Mouse (Mus musculus): ENCODE results near the gene Vwce. TPM values are rescaled to one million over a fixed set of nuclear protein-coding genes. Genes with fewer than 3 reads are reported as not detected.

Vwce gene
- polyA plus RNA-seq, 1 experiment from 2014 or later, result 0.95 TPM

DNA sequence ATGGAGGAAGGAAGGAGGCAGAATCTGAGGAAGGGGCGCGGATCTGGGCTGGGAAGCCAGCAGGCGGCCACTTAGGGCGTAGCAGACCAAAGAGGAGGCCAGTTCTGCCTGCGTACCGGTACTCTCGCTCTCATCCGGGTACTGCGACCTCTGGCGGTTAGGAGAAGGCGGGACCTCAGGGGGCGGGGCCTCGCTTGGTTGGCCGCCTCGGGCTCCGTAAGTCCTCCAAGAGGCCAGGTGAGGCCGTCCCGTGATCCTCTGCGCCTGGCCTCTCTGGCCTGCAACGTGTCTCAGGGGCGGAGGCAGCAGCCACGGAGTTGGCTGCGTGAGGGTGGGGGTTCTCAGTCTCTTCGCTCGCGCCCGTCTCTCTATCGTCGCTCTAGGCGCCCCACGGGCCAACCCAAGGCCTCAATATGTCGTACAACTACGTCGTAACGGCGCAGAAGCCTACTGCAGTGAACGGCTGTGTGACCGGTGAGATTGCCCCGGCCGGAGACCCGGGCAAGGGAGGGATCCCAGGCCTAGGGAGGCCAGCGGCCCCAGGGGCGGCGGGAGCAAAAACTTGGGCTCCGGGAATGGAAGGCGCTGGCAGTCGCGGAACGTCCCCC is 28.6 kb upstream of the Vwce start, which contains the start of the genes Ddb1 and Tkfc:
TSS of gene Ddb1 (plus strand) at position 35 of the 608 bp plus-strand sequence.
TSS of gene Tkfc (minus strand) at position 362 of the 608 bp plus-strand sequence.
- Histone ChIP-seq H3K36me3 (peaks cover 39% of the 10 kb centered on the region), H3K27me3 (ENCODE audit: low read depth, poor library complexity, severe bottlenecking) (no peaks in the 10 kb centered on the region), H3K4me1 (peaks cover 45% of the 10 kb centered on the region), H3K4me3 (peak within 1 kb of the TSS; percentile 82), H3K9me3 (replicated peaks) (no peaks in the 10 kb centered on the region), H3K27ac (replicated peaks) (peak within 1 kb of the TSS; percentile 95)
- WGBS, result under 1% methylated on average over 49 of the region's 49 CpGs
- DNase-seq (ENCODE audit: low spot score), result peak; percentile 99

DNA sequence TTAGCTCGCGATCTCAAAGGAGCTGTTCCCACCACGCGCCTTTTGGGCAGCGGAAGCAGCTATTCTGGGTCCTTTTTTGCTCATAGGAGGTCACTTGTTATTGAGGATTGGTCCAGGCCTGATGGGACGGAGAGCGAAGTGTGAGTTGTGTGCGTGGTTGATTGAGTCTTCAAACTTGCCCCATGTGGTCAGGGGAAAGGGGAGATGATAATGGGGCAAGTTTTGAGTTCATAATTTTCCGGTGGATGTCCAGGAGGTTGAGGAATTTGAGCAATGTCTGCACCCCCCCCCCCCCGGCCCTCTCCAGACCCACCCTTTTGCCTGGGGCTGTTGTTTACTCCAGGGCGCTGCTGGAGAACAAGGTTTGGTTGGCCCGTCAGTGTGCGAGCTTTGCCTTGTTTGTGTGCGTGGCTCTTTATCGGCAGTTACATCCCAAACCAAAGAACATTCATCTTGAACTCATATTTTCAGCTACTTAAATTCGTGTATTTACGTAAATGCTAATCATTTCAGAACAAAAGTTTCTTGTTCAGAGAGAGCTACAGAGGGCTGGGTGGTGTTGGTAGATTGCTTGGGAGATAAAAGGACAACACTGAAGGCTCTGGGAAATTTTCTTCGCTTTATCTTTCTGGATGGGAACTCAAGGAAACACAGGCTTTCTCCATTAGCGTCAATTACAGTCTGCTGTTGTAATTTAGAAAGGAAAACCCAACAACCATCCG is 28.0 kb upstream of the Vwce start:
- DNase-seq (ENCODE audit: low spot score), result no peak
- 9% methylated on average over 20 of the region's 20 CpGs for WGBS

DNA sequence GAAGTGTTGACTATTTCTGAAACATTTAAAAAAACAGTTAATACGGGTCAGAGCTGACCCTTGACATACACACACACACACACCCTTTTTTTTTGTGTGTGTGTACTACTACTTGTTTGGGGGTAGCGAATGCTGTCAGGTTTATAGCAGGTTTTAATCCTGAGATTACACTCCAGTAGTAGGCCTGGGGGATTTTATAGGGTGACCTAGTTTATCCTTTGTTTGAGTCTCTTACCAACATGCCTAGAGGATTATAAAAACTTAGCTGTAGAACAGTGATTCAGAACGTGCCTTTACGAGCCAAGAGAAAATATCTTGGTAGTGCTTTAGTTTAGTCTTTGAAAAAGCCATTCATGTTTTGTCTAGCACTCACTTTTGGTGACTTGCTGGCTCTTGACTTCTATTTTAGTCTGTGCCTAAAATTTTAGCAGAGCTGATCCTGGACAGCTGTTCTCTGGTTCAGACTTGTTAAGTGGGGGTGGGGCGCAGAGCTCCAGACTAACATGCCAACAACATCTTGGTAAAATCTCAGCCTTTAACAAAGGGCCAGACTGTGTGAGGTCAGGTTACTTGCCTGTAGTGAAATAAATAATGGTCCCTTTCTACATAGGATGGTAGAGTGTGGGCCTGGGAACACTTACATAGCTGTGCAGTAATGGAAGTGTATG is 25.3 kb upstream of the Vwce start:
- no peak for DNase-seq (ENCODE audit: low spot score)
- H3K4me1 ChIP-seq, result peaks cover 27% of the 10 kb centered on the region
- H3K27ac ChIP-seq (replicated peaks), result no peak overlapping the region
- H3K9me3 ChIP-seq (replicated peaks), result no peaks in the 10 kb centered on the region
- 91% methylated on average over 5 of the region's 5 CpGs for WGBS
- peaks cover 70% of the 10 kb centered on the region for H3K36me3 ChIP-seq
- H3K27me3 ChIP-seq (ENCODE audit: low read depth, poor library complexity, severe bottlenecking), result no peaks in the 10 kb centered on the region
- H3K4me3 ChIP-seq, result no peak overlapping the region

More for the DNA sequence above, 28.0 kb upstream of the Vwce start:
- H3K27ac ChIP-seq (replicated peaks), result peak overlapping the region; percentile 95
- no peaks in the 10 kb centered on the region for H3K9me3 ChIP-seq (replicated peaks)
- H3K4me3 ChIP-seq, result peak overlapping the region; percentile 82
- H3K27me3 ChIP-seq (ENCODE audit: low read depth, poor library complexity, severe bottlenecking), result no peaks in the 10 kb centered on the region
- peaks cover 43% of the 10 kb centered on the region for H3K36me3 ChIP-seq
- peaks cover 45% of the 10 kb centered on the region for H3K4me1 ChIP-seq

GRCm38 (mm10) chr19:10634872-10635318 is 882 bp downstream of the Vwce start:
- H3K4me1 ChIP-seq, result peaks cover 18% of the 10 kb centered on the region
- H3K9me3 ChIP-seq (replicated peaks), result no peaks in the 10 kb centered on the region
- H3K27me3 ChIP-seq (ENCODE audit: low read depth, poor library complexity, severe bottlenecking), result peaks cover 31% of the 10 kb centered on the region
- H3K36me3 ChIP-seq, result peaks cover 25% of the 10 kb centered on the region
- peak overlapping the region; percentile 82 for H3K27ac ChIP-seq (replicated peaks)
- H3K4me3 ChIP-seq, result peak overlapping the region; percentile 61
- peak; percentile 62 for DNase-seq (ENCODE audit: low spot score)
- 3% methylated on average over 21 of the region's 21 CpGs for WGBS

DNA sequence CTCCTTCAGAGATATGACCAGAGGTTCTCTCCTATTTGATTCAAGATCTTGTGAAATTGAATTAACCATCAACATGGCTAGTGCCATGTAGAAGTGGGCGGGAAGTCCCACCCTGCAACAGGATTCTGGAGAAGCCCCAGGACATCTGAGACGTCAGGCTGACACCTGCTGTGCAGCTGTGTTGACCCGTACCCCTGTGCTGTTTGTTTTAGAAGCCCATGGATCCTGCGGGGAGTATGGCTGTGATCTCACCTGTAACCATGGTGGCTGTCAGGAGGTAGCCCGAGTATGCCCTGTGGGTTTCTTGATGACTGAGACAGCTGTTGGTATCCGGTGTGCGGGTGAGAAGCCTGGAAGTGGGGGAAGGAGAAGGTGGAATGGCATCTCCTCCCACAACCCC is 3.8 kb downstream of the Vwce start:
- peaks cover 18% of the 10 kb centered on the region for H3K4me1 ChIP-seq
- no peaks in the 10 kb centered on the region for H3K9me3 ChIP-seq (replicated peaks)
- no peak overlapping the region for H3K4me3 ChIP-seq
- 68% methylated on average over 7 of the region's 7 CpGs for WGBS
- H3K36me3 ChIP-seq, result no peaks in the 10 kb centered on the region
- no peak overlapping the region for H3K27ac ChIP-seq (replicated peaks)
- H3K27me3 ChIP-seq (ENCODE audit: low read depth, poor library complexity, severe bottlenecking), result peaks cover 29% of the 10 kb centered on the region
- DNase-seq (ENCODE audit: low spot score), result no peak

GRCm38 (mm10) chr19:10640080-10640479 is 6.1 kb downstream of the Vwce start:
- Histone ChIP-seq H3K27me3 (ENCODE audit: low read depth, poor library complexity, severe bottlenecking) (peaks cover 12% of the 10 kb centered on the region), H3K4me3 (no peak overlapping the region), H3K4me1 (peaks cover 3% of the 10 kb centered on the region), H3K27ac (replicated peaks) (no peak overlapping the region), H3K36me3 (no peaks in the 10 kb centered on the region), H3K9me3 (replicated peaks) (no peaks in the 10 kb centered on the region)
- 29% methylated on average over 5 of the region's 5 CpGs for WGBS
- no peak for DNase-seq (ENCODE audit: low spot score)

DNA sequence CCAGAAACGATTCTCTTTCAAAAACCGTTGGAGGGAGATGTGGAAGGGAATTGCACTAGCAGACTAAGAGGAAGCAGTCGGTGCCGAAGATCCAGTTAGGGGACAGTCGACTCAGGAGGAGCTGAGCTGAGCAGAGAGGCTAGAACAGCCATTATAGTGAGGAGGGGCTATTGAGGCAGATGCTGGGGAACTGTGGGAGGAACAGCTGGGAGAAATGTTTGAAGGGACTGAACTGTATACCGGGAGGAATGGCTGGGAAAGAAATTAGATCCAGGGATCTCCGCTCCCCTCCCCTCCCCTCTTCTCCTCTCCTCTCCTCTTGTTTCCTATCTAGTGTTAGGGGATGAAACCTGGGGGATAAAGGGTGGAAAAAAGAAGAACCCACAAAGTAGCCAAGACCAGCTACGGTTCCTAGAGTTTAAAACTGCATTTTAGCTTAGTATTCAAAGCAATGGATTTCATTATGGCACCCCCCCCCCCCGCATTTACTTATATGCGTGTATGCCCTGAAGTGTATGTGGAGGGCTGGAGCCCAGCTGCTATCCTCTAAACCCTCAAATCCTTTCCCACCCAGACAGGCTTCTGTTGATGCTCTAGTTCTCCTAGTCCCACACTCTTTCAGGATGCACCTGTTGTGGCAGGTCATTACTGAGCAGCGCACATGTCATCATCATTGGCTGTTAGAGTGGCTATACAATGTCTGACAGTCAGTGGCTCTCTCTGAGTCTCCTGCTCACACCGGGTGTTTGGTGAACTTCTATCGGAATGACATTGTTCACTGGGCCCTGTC is 6.8 kb downstream of the Vwce start:
- Histone ChIP-seq H3K4me3 (no peak overlapping the region), H3K27ac (replicated peaks) (no peak overlapping the region), H3K36me3 (no peaks in the 10 kb centered on the region), H3K9me3 (replicated peaks) (no peaks in the 10 kb centered on the region), H3K27me3 (ENCODE audit: low read depth, poor library complexity, severe bottlenecking) (peaks cover 5% of the 10 kb centered on the region), H3K4me1 (no peaks in the 10 kb centered on the region)
- DNase-seq (ENCODE audit: low spot score), result no peak
- WGBS, result 58% methylated on average over 13 of the region's 13 CpGs

GRCm38 (mm10) chr19:10645616-10646015 is 11.6 kb downstream of the Vwce start:
- no peaks in the 10 kb centered on the region for H3K4me1 ChIP-seq
- H3K27ac ChIP-seq (replicated peaks), result no peak overlapping the region
- H3K36me3 ChIP-seq, result no peaks in the 10 kb centered on the region
- WGBS, result 90% methylated on average over 2 of the region's 2 CpGs
- no peaks in the 10 kb centered on the region for H3K27me3 ChIP-seq (ENCODE audit: low read depth, poor library complexity, severe bottlenecking)
- no peak for DNase-seq (ENCODE audit: low spot score)
- H3K9me3 ChIP-seq (replicated peaks), result no peaks in the 10 kb centered on the region
- no peak overlapping the region for H3K4me3 ChIP-seq

DNA sequence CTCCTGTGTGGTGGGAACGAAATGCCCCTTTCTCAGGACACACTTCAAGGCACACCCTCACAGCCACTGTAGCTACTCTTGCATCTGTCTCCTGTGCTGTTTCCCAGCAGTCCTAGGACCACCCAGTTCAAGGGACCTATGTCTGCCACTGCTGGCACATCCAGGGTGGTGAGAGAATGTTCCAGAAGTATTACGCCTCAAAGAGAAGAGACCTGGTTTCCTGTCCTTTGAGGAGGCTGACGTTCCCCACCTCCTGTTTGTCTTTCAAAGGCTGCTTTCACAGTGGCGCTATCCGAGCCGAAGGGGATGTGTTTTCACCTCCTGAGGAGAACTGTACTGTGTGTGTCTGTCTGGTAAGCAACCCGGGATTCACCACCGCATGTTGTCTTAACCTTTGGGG is 14.1 kb downstream of the Vwce start:
- no peak overlapping the region for H3K4me3 ChIP-seq
- H3K36me3 ChIP-seq, result no peaks in the 10 kb centered on the region
- H3K27me3 ChIP-seq (ENCODE audit: low read depth, poor library complexity, severe bottlenecking), result no peaks in the 10 kb centered on the region
- no peak overlapping the region for H3K27ac ChIP-seq (replicated peaks)
- WGBS, result 78% methylated on average over 8 of the region's 8 CpGs
- H3K9me3 ChIP-seq (replicated peaks), result no peaks in the 10 kb centered on the region
- no peaks in the 10 kb centered on the region for H3K4me1 ChIP-seq
- DNase-seq (ENCODE audit: low spot score), result no peak

DNA sequence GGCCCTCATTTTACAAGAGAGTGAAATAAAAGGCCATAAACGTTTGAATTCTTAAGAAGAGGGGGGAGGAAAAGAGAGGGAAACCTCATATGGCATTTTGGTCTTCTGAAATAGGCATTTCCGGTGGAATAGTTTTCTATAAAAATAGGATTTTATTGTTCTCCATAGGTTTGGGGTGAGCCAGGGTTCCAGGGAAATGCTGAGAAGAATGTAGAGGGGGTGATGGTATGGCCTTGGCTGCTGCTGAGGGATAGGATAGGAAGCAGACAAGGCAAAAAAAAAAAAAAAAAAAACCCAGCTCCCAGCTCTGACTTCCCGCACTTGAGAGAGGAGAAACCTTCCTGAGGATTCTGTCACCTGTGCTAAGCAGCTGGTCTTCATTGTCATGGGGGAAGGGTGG is 22.0 kb downstream of the Vwce start:
- no peaks in the 10 kb centered on the region for H3K27me3 ChIP-seq (ENCODE audit: low read depth, poor library complexity, severe bottlenecking)
- no peak for DNase-seq (ENCODE audit: low spot score)
- no peak overlapping the region for H3K4me3 ChIP-seq
- H3K36me3 ChIP-seq, result no peaks in the 10 kb centered on the region
- H3K4me1 ChIP-seq, result peaks cover 3% of the 10 kb centered on the region; the same call in 1 of the 2 replicates
- 68% methylated on average over 3 of the region's 3 CpGs for WGBS
- no peak overlapping the region for H3K27ac ChIP-seq (replicated peaks)
- H3K9me3 ChIP-seq (replicated peaks), result no peaks in the 10 kb centered on the region

DNA sequence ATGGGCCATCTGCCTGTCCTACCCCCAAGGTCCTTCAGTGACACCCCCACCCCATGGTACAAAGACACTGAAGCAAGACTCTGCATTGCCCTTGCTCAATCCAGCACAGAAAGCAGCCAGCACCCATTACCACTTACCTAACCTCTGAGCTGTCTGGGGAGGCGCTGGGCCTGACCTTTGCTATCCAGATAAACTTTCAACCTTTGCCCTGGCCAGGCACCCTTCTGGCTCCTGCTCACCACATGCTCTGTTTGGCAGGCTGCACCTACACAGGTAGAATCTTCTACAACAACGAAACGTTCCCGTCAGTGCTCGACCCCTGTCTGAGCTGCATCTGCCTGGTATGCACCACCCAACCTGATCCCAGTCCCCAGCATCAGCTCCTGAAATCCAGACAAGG is 23.7 kb downstream of the Vwce start:
- no peak for DNase-seq (ENCODE audit: low spot score)

GRCm38 (mm10) chr19:10658406-10658805 is 24.4 kb downstream of the Vwce start:
- no peaks in the 10 kb centered on the region for H3K27me3 ChIP-seq (ENCODE audit: low read depth, poor library complexity, severe bottlenecking)
- no peak overlapping the region for H3K27ac ChIP-seq (replicated peaks)
- peaks cover 3% of the 10 kb centered on the region; the same call in 1 of the 2 replicates for H3K4me1 ChIP-seq
- H3K36me3 ChIP-seq, result no peaks in the 10 kb centered on the region
- H3K9me3 ChIP-seq (replicated peaks), result no peaks in the 10 kb centered on the region
- WGBS, result 83% methylated on average over 2 of the region's 2 CpGs
- DNase-seq (ENCODE audit: low spot score), result no peak
- no peak overlapping the region for H3K4me3 ChIP-seq

More for the DNA sequence above, 23.7 kb downstream of the Vwce start:
- Histone ChIP-seq H3K9me3 (replicated peaks) (no peaks in the 10 kb centered on the region), H3K27me3 (ENCODE audit: low read depth, poor library complexity, severe bottlenecking) (no peaks in the 10 kb centered on the region), H3K4me1 (peaks cover 3% of the 10 kb centered on the region; the same call in 1 of the 2 replicates), H3K27ac (replicated peaks) (no peak overlapping the region), H3K36me3 (no peaks in the 10 kb centered on the region), H3K4me3 (no peak overlapping the region)
- 82% methylated on average over 5 of the region's 5 CpGs for WGBS
